Mouse (Mus musculus): ENCODE data around the gene Lnx1. TPM values are rescaled to one million over a fixed set of nuclear protein-coding genes. Genes with fewer than 3 reads are reported as not detected.
A peak's percentile ranks its signal among the peaks of the same experiment; 100 is the strongest.

Lnx1 gene
- total and polyA plus RNA-seq, 2 experiments from 2014 or later, result 1.3 to 3.5 TPM

- Histone ChIP-seq H3K9me3 (replicated peaks; ENCODE audit: control insufficient read depth, low read length) (no peaks in the 10 kb centered on the region), H3K4me3 (ENCODE audit: low read depth, low read length) (no peak overlapping the region), H3K9ac (replicated peaks; ENCODE audit: low read depth, low read length) (no peak overlapping the region), H3K4me1 (ENCODE audit: control insufficient read depth, insufficient read depth) (no peaks in the 10 kb centered on the region), H3K27ac (ENCODE audit: low read depth) (no peak overlapping the region), H3K27me3 (ENCODE audit: control insufficient read depth, insufficient read depth, low read length) (no peaks in the 10 kb centered on the region), H3K4me2 (ENCODE audit: low read depth, low read length) (no peak overlapping the region), H3K36me3 (replicated peaks; ENCODE audit: control insufficient read depth, insufficient read depth, low read length) (no peaks in the 10 kb centered on the region)
- ATAC-seq (ENCODE audit: insufficient read depth, low read depth), result no peak
- 88% methylated on average over 12 of the region's 12 CpGs for WGBS
- no peak for DNase-seq (ENCODE audit: low spot score)
- TF ChIP-seq EP300 (IDR thresholded peaks at IDR 0.05; ENCODE audit: low read depth) (no peak), CTCF (IDR thresholded peaks at IDR 0.05; ENCODE audit: low read depth) (no peak)
Observed at GRCm38 (mm10) chr5:74628001-74628400, 74.7 kb downstream of the Lnx1 start.

GRCm38 (mm10) chr5:74624385-74624784, 78.3 kb downstream of the Lnx1 start:
- no peak for DNase-seq (ENCODE audit: low spot score)
- Histone ChIP-seq H3K4me3 (ENCODE audit: low read depth, low read length) (no peak overlapping the region), H3K9me3 (replicated peaks; ENCODE audit: control insufficient read depth, low read length) (no peaks in the 10 kb centered on the region), H3K9ac (replicated peaks; ENCODE audit: low read depth, low read length) (no peak overlapping the region), H3K4me1 (ENCODE audit: control insufficient read depth, insufficient read depth) (peaks cover 12% of the 10 kb centered on the region), H3K4me2 (ENCODE audit: low read depth, low read length) (no peak overlapping the region), H3K27me3 (ENCODE audit: control insufficient read depth, insufficient read depth, low read length) (no peaks in the 10 kb centered on the region), H3K36me3 (replicated peaks; ENCODE audit: control insufficient read depth, insufficient read depth, low read length) (no peaks in the 10 kb centered on the region), H3K27ac (ENCODE audit: low read depth) (no peak overlapping the region)
- no peak for ATAC-seq (ENCODE audit: insufficient read depth, low read depth)
- TF ChIP-seq EP300 (IDR thresholded peaks at IDR 0.05; ENCODE audit: low read depth), result no peak
- TF ChIP-seq CTCF (IDR thresholded peaks at IDR 0.05; ENCODE audit: low read depth), result no peak
- 45% methylated on average over 5 of the region's 5 CpGs for WGBS

- no peaks in the 10 kb centered on the region for H3K27me3 ChIP-seq (ENCODE audit: control insufficient read depth, insufficient read depth, low read length)
- ATAC-seq (ENCODE audit: insufficient read depth, low read depth), result no peak
- no peak overlapping the region for H3K9ac ChIP-seq (replicated peaks; ENCODE audit: low read depth, low read length)
- H3K4me1 ChIP-seq (ENCODE audit: control insufficient read depth, insufficient read depth), result peaks cover 12% of the 10 kb centered on the region
- H3K4me3 ChIP-seq (ENCODE audit: low read depth, low read length), result no peak overlapping the region
- TF ChIP-seq CTCF (IDR thresholded peaks at IDR 0.05; ENCODE audit: low read depth), result no peak
- no peak for TF ChIP-seq EP300 (IDR thresholded peaks at IDR 0.05; ENCODE audit: low read depth)
- H3K36me3 ChIP-seq (replicated peaks; ENCODE audit: control insufficient read depth, insufficient read depth, low read length), result no peaks in the 10 kb centered on the region
- H3K27ac ChIP-seq (ENCODE audit: low read depth), result no peak overlapping the region
- no peaks in the 10 kb centered on the region for H3K9me3 ChIP-seq (replicated peaks; ENCODE audit: control insufficient read depth, low read length)
- 88% methylated on average over 14 of the region's 14 CpGs for WGBS
- H3K4me2 ChIP-seq (ENCODE audit: low read depth, low read length), result no peak overlapping the region
- DNase-seq (ENCODE audit: low spot score), result no peak
Observed at GRCm38 (mm10) chr5:74623316-74624000, 79.3 kb downstream of the Lnx1 start.

GRCm38 (mm10) chr5:74621691-74622470, 80.8 kb downstream of the Lnx1 start:
- DNase-seq (ENCODE audit: low spot score), result no peak

GRCm38 (mm10) chr5:74618573-74619059, 84.1 kb downstream of the Lnx1 start:
- no peak overlapping the region for H3K27ac ChIP-seq (ENCODE audit: low read depth)
- WGBS, result 72% methylated on average over 3 of the region's 3 CpGs
- no peak for ATAC-seq (ENCODE audit: insufficient read depth, low read depth)
- H3K9ac ChIP-seq (replicated peaks; ENCODE audit: low read depth, low read length), result no peak overlapping the region
- no peaks in the 10 kb centered on the region for H3K27me3 ChIP-seq (ENCODE audit: control insufficient read depth, insufficient read depth, low read length)
- no peak for DNase-seq (ENCODE audit: low spot score)
- H3K4me1 ChIP-seq (ENCODE audit: control insufficient read depth, insufficient read depth), result peaks cover 12% of the 10 kb centered on the region
- no peaks in the 10 kb centered on the region for H3K36me3 ChIP-seq (replicated peaks; ENCODE audit: control insufficient read depth, insufficient read depth, low read length)
- no peak overlapping the region for H3K4me3 ChIP-seq (ENCODE audit: low read depth, low read length)
- no peaks in the 10 kb centered on the region for H3K9me3 ChIP-seq (replicated peaks; ENCODE audit: control insufficient read depth, low read length)
- no peak for TF ChIP-seq EP300 (IDR thresholded peaks at IDR 0.05; ENCODE audit: low read depth)
- peak; percentile 41; the same call in 1 of the 2 replicates for TF ChIP-seq CTCF (IDR thresholded peaks at IDR 0.05; ENCODE audit: low read depth)
- H3K4me2 ChIP-seq (ENCODE audit: low read depth, low read length), result no peak overlapping the region

More at GRCm38 (mm10) chr5:74621691-74622470, 80.8 kb downstream of the Lnx1 start:
- WGBS, result 39% methylated on average over 7 of the region's 7 CpGs
- ATAC-seq (ENCODE audit: insufficient read depth, low read depth), result no peak
- no peaks in the 10 kb centered on the region for H3K9me3 ChIP-seq (replicated peaks; ENCODE audit: control insufficient read depth, low read length)
- no peak overlapping the region for H3K4me2 ChIP-seq (ENCODE audit: low read depth, low read length)
- no peaks in the 10 kb centered on the region for H3K36me3 ChIP-seq (replicated peaks; ENCODE audit: control insufficient read depth, insufficient read depth, low read length)
- TF ChIP-seq CTCF (IDR thresholded peaks at IDR 0.05; ENCODE audit: low read depth) (no peak), EP300 (IDR thresholded peaks at IDR 0.05; ENCODE audit: low read depth) (no peak)
- H3K27ac ChIP-seq (ENCODE audit: low read depth), result no peak overlapping the region
- H3K4me1 ChIP-seq (ENCODE audit: control insufficient read depth, insufficient read depth), result peaks cover 12% of the 10 kb centered on the region
- H3K9ac ChIP-seq (replicated peaks; ENCODE audit: low read depth, low read length), result no peak overlapping the region
- H3K27me3 ChIP-seq (ENCODE audit: control insufficient read depth, insufficient read depth, low read length), result no peaks in the 10 kb centered on the region
- no peak overlapping the region for H3K4me3 ChIP-seq (ENCODE audit: low read depth, low read length)
